Mouse (Mus musculus): ENCODE results near the gene Pabpc4. TPM values are rescaled to one million over a fixed set of nuclear protein-coding genes. Genes with fewer than 3 reads are reported as not detected.

Pabpc4 gene
- total and polyA plus RNA-seq, 3 experiments: 394 to 684 TPM; not detected in 1

- Histone ChIP-seq H3K4me3 (ENCODE audit: control insufficient read depth in 1 of 2, insufficient read depth in 1 of 2, low read depth in 2 of 2, low read length in 2 of 2) (no peak overlapping the region), H3K27me3 (ENCODE audit: control insufficient read depth in 1 of 2, insufficient read depth in 2 of 2, low read length in 2 of 2) (peaks cover 6 to 10% of the 10 kb centered on the region in 2 experiments), H3K9ac (ENCODE audit: control insufficient read depth, low read depth, low read length, poor library complexity, severe bottlenecking) (no peak overlapping the region), H3K9me3 (replicated peaks; ENCODE audit: insufficient read depth, low read length) (no peaks in the 10 kb centered on the region), H3K36me3 (ENCODE audit: control insufficient read depth in 1 of 2, insufficient read depth in 2 of 2, low read length in 2 of 2) (no peaks in the 10 kb centered on the region), H3K27ac (ENCODE audit: control insufficient read depth, low read depth, low read length) (no peak overlapping the region), H3K79me2 (ENCODE audit: control insufficient read depth, insufficient read depth, low read length, poor library complexity) (no peaks in the 10 kb centered on the region), H3K4me1 (ENCODE audit: control insufficient read depth in 1 of 2, insufficient read depth in 2 of 2, low read length in 2 of 2) (no peaks in the 10 kb centered on the region)
- TF ChIP-seq SMC3 (IDR thresholded peaks at IDR 0.05; ENCODE audit: low read depth, low read length): no peak
- no peak for TF ChIP-seq MEF2A (IDR thresholded peaks at IDR 0.05; ENCODE audit: extremely low read depth, insufficient replicate concordance, low read depth, low read length, poor library complexity, severe bottlenecking)
- no peak for TF ChIP-seq MXI1 (IDR thresholded peaks at IDR 0.05; ENCODE audit: low read depth, low read length)
- TF ChIP-seq ZNF384 (IDR thresholded peaks at IDR 0.05; ENCODE audit: low read depth, low read length): no peak
- no peak for TF ChIP-seq CHD2 (IDR thresholded peaks at IDR 0.05; ENCODE audit: low read length)
- TF ChIP-seq MAZ (IDR thresholded peaks at IDR 0.05; ENCODE audit: low read depth, low read length): no peak
- TF ChIP-seq NRF1 (IDR thresholded peaks at IDR 0.05; ENCODE audit: insufficient read depth, low read depth, low read length, poor library complexity, severe bottlenecking): no peak
- no peak for TF ChIP-seq RCOR1 (IDR thresholded peaks at IDR 0.05; ENCODE audit: low read depth, low read length)
- TF ChIP-seq POLR2A (IDR thresholded peaks at IDR 0.05; ENCODE audit: control insufficient read depth in 1 of 2, insufficient read depth in 1 of 2, low read depth in 1 of 2, low read length in 2 of 2, poor library complexity in 1 of 2): no peak
- no peak for TF ChIP-seq TAL1 (IDR thresholded peaks at IDR 0.05; ENCODE audit: low read length)
- no peak for TF ChIP-seq MYC (IDR thresholded peaks at IDR 0.05; ENCODE audit: low read depth, low read length)
- no peak for TF ChIP-seq ZMIZ1 (IDR thresholded peaks at IDR 0.05; ENCODE audit: low read depth, low read length)
- no peak for TF ChIP-seq MYB (IDR thresholded peaks at IDR 0.05; ENCODE audit: low read depth, low read length)
- TF ChIP-seq HCFC1 (IDR thresholded peaks at IDR 0.05; ENCODE audit: low read depth, low read length): no peak
- no peak for TF ChIP-seq CHD1 (IDR thresholded peaks at IDR 0.05; ENCODE audit: low read depth, low read length)
- no peak for DNase-seq (ENCODE audit: low read depth, low spot score)
Observed at GRCm38 (mm10) chr4:123248971-123249567, 13.1 kb upstream of the Pabpc4 start.

GRCm38 (mm10) chr4:123252214-123252613 is 9.9 kb upstream of the Pabpc4 start:
- no peaks in the 10 kb centered on the region for H3K36me3 ChIP-seq (ENCODE audit: control insufficient read depth in 1 of 2, insufficient read depth in 2 of 2, low read length in 2 of 2)
- no peaks in the 10 kb centered on the region for H3K4me1 ChIP-seq (ENCODE audit: control insufficient read depth in 1 of 2, insufficient read depth in 2 of 2, low read length in 2 of 2)
- H3K27me3 ChIP-seq (ENCODE audit: control insufficient read depth in 1 of 2, insufficient read depth in 2 of 2, low read length in 2 of 2): peaks cover 2 to 8% of the 10 kb centered on the region in 2 experiments
- no peaks in the 10 kb centered on the region for H3K79me2 ChIP-seq (ENCODE audit: control insufficient read depth, insufficient read depth, low read length, poor library complexity)
- no peak overlapping the region for H3K27ac ChIP-seq (ENCODE audit: control insufficient read depth, low read depth, low read length)
- TF ChIP-seq CHD1 (IDR thresholded peaks at IDR 0.05; ENCODE audit: low read depth, low read length) (no peak), MEF2A (IDR thresholded peaks at IDR 0.05; ENCODE audit: extremely low read depth, insufficient replicate concordance, low read depth, low read length, poor library complexity, severe bottlenecking) (no peak), RAD21 (IDR thresholded peaks at IDR 0.05; ENCODE audit: low read depth, low read length) (no peak), POLR2AphosphoS2 (IDR thresholded peaks at IDR 0.05; ENCODE audit: low read length) (no peak), CTCF (IDR thresholded peaks at IDR 0.05 in 2 of 3, conservative IDR thresholded peaks at IDR 0.05 in 1 of 3; ENCODE audit: control insufficient read depth in 1 of 3, insufficient read depth in 1 of 3, low read depth in 2 of 3, low read length in 3 of 3, poor library complexity in 1 of 3, severe bottlenecking in 1 of 3) (no peak), MXI1 (IDR thresholded peaks at IDR 0.05; ENCODE audit: low read depth, low read length) (no peak), KAT2A (conservative IDR thresholded peaks at IDR 0.05; ENCODE audit: low read depth, low read length) (no peak), ELF1 (IDR thresholded peaks at IDR 0.05; ENCODE audit: low read depth, low read length) (no peak), ZMIZ1 (IDR thresholded peaks at IDR 0.05; ENCODE audit: low read depth, low read length) (no peak), CHD2 (IDR thresholded peaks at IDR 0.05; ENCODE audit: low read length) (no peak)
- DNase-seq (ENCODE audit: low read depth, low spot score): no peak
- H3K4me3 ChIP-seq (ENCODE audit: control insufficient read depth in 1 of 2, insufficient read depth in 1 of 2, low read depth in 2 of 2, low read length in 2 of 2): no peak overlapping the region
- H3K9ac ChIP-seq (ENCODE audit: control insufficient read depth, low read depth, low read length, poor library complexity, severe bottlenecking): no peak overlapping the region
- no peaks in the 10 kb centered on the region for H3K9me3 ChIP-seq (replicated peaks; ENCODE audit: insufficient read depth, low read length)
